Mouse (Mus musculus): Measurements from ENCODE around the gene Scd4.
"Not testable (repeated sequence)": the region's sequence is repeated elsewhere in the genome, so short reads cannot be mapped to it uniquely, and the experiment has no call there.

The Scd4 gene

DNA sequence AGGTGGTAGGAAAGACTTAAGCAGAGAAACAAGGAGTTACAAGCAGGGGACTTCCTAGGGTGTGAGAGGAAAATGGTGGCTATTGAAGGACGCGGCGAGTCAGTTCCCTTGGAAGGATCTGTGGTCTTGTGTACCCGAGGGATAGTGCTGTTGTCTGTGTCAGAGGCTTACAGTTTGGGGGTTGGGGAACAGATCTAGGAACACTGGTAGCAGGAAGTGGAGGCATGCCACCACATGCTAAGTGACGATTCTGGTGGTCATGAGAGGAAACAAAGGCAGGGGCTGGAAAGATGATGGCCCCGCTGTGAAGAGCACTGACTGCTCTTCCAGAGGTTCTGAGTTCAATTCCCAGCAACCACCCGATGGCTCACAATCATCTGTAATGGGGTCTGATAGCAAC lies 32.4 kb upstream of the Scd4 start:
- no peak for DNase-seq (ENCODE audit: low read depth, low spot score)

DNA sequence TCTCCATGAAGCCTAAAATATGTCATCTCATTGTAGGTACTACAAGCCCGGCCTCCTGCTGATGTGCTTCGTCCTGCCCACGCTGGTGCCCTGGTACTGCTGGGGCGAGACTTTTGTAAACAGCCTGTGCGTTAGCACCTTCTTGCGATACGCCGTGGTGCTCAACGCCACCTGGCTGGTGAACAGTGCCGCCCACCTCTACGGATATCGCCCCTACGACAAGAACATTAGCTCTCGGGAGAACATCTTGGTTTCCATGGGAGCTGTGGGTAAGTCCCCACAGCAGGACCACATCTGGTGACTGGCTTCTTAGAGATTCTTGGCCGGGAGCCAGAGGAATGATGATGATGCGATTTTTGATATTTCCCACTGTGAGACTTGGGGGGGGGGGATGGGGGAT lies 31.7 kb upstream of the Scd4 start:
- no peak for DNase-seq (ENCODE audit: low read depth, low spot score)

DNA sequence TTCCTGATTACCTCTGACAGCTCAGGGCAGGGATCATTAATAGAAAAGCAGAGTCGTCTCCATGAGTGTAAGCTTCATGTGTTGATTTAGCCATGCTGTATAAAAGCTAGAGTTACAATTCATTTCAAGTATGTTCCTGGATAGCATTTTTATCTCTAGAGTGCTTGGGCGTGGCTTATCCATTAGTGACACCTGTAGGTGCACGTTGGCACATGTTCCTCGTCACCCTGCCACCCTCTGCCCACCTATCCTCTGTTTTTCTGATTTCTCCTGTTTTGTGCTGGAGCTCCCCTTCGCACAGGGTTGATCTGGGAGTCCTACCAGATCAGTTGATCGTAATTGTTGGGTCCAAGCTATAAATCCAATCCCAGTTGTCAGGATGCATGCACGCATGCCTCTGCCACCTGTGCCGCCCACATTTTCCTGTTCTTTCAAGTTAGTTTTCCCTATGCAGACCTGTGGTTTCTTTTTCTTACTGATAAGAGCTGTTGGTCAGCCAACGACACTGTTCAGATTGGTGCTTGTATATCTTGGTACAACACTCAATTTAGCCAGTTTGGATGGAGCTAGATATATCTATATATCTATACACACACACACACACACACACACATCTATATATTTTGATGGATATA lies 31.1 kb upstream of the Scd4 start:
- no peak for DNase-seq (ENCODE audit: low read depth, low spot score)

DNA sequence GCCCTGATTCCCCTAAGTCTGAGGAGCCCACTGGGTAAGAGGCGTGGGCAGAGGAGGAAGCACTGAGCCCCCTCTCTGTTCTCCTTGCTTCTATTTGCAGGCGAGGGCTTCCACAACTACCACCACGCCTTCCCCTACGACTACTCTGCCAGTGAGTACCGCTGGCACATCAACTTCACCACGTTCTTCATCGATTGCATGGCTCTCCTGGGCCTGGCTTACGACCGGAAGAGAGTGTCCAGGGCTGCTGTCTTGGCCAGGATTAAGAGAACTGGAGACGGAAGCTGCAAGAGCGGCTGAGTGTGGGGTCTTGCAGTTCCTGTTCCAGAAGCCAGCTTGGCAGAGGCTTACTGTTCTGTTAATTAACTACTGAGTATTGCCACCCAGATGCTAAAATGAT lies 30.0 kb upstream of the Scd4 start:
- DNase-seq (ENCODE audit: low read depth, low spot score), result no peak

DNA sequence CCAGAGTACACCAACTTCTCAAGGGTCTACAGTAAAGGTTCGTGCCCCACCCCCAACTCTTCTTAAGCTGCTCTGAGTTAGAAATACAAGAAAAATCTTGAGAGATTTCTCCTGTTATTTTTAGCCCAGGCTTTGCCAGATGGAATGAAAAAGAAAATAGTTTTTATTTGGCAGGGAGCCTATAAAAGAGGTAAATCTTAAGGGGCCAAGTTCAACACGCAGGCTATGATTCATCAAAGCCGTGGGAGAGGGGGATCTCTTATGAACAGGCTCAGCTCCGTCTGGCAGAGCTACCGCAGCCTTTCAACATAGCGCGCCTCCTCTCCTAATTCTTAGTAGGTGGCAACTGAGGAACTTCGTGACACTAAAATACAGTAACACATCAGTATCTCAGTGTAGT lies 29.4 kb upstream of the Scd4 start:
- DNase-seq (ENCODE audit: low read depth, low spot score), result no peak

DNA sequence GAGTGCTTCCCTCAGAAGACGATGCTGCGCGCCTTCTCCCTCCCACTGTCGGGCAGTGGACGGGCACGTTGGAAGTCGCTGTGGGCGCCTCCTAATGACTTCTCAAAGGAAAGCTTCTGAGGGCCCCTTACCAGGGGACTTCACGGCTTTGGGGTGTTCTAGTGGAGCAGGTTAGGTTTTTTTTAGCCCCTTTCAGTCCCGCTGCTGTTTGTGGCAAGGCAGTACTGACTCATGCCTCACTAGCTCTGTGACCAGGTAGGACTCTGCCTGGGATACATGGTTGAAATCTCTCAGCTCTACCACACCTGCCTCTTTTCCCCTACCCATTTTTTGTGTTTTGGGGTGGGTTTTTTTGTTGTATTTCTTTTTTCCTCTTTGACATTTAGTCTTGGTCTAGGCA lies 28.5 kb upstream of the Scd4 start:
- DNase-seq (ENCODE audit: low read depth, low spot score), result no peak

DNA sequence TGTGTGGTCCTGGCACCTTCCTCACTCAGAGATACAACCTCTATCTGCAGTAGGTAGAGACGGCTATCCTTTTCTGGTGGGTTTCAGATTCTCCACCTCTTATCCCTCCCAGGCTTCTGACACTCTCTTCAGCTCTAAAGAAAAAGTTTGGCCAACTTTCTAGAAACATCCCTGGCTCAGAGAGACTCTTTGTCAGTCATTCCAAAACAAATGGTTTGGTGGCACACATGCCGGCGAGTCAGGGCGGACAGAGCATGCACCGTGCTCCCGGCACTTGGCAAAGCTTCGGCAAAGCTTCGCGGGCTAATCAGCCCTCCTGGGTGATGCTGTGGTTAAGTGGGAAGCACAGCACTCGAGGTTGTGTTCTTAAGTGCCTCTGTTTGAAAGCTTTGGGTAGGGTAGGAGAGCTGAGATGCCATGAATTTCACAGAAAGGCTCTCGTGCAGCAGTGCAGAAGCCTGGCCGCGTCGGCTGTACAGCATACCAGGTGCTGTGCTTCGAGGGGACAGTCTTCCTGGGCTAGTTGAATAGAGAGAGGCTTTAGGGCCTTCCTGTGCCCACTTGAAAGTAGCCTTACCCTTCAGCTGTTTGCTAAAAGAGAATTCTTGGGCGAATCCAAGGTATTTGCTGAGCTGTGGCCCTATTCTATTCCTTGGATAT lies 27.9 kb upstream of the Scd4 start:
- no peak for DNase-seq (ENCODE audit: low read depth, low spot score)

DNA sequence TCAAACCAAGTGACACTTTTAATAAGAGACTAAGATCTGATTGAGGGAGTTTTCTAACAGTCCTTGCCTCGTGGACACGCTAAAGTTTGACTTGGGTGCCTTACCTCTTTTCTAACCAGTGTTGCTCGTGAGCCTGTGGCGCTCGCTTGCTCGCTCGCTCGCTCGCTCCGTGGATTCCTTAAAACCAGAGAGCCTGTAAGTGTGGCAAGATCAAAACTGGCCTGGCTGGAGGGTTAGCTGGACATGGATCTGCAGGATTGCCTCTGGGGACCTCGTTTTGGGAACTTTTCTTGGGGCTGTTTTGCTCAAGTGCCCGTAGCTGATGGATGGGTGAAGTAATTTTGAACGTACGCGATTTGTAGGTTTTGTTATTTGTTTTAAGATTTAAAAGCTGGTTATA lies 27.2 kb upstream of the Scd4 start:
- no peak for DNase-seq (ENCODE audit: low read depth, low spot score)

DNA sequence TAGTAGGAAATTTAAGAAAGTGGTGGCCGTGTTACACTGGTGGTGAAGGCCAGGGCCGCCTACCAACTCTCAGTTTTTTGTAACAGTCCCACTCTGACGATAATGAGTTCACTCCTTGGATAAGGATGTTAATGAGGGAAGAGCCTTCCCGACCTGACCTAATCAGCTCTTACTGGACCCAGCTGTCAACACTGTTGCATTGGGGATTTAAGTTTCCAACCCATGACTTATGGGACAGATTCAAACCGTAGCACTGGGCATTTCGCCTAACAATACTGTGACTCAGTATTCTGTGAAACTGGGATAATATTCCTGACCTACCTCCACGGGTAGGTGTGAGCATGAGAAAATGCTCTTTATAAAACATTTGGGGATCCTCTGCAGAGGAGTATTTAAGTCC lies 26.7 kb upstream of the Scd4 start:
- DNase-seq (ENCODE audit: low read depth, low spot score), result no peak

DNA sequence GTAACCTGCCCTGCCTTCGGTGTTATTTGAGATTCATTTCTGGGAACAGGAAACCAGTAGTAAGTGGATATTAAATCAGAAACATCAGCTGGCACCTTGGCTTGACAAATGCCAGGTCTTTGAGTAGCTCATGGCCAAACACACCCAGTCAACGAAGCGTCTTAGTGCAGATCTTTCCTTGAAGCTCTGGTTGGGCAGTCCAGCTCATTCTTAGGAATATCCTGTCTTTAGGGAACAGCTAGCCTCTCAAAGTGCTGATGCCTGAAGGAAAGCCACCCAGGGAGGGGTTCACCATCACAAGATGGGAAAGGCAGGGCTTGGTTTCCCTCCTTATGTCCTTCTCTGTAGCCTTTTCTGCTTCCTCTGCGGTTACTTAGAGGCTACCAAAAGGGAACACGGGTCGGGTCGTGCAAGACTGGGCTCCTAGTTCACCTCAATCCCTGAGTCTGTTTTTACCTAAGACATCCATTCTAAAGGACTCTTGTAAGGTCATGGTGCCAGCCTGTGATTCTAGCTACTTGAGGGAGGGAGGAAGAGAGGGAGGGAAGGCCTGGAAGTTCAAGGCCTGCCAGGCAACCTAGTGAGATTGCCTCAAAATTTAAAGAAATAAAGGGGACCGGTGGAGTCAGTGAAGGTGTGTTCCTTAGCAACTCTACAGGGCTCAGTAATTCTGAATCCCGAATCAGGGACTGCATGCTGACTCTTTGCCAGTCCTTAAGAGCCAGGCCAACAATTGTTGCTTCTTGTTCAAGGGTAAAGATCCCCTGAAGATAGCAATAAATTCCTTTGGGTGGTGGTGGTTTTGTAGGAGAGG lies 25.6 kb upstream of the Scd4 start:
- no peak for DNase-seq (ENCODE audit: low read depth, low spot score)

DNA sequence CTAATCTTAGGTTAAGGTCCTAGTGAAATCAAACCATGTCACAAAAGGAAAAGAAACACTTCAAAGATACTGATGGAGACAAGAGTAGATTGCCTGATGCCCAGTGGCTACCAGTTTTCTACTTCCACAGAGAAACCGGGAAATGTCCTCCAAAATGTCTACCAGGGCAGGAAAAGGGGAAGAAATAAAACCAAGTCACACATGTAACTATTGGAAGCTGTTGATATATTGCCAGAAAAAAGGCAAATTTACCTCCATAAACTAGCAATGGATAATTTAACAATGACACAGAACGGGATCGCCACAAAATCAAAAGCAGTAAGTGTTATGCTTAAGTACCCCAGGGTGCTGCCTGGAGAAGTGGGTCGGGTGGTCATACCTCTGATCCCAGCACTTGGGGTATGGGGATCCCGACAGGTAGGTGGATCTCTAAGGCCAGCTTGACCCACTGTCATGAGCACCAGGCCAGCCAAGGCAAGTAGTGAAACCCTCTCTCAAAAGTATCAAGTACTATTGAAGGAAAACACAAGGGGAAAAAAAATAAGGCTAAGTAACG lies 24.9 kb upstream of the Scd4 start:
- no peak for DNase-seq (ENCODE audit: low read depth, low spot score)

DNA sequence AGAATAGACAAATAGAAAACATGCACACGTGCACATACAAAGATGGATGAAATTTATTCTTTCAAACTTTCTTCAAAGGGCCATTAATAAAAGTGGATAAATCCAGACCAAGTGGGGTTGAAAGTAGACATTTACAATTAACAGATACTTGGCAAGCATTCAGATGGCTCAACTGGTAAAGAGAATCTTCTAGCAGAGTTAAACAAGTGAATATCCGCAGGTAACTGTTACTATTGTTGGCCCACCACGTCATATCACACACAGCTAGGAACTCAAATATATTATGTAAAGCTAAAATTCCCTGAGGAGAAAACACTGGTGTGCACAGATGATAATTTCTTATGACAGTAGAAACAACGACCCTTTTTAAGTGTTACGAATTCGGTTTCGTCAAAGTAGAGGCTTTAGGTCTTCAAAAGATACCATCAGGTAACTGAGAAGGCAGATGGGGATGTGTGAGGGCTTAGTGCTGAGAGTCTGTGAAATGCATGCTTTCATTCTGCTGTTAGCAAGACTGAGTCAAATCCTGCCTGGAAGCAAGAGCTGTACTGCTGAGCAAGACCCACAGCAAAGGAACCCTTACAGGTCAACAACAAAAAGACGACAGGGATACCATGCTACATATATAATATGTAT lies 24.2 kb upstream of the Scd4 start:
- no peak for DNase-seq (ENCODE audit: low read depth, low spot score)

DNA sequence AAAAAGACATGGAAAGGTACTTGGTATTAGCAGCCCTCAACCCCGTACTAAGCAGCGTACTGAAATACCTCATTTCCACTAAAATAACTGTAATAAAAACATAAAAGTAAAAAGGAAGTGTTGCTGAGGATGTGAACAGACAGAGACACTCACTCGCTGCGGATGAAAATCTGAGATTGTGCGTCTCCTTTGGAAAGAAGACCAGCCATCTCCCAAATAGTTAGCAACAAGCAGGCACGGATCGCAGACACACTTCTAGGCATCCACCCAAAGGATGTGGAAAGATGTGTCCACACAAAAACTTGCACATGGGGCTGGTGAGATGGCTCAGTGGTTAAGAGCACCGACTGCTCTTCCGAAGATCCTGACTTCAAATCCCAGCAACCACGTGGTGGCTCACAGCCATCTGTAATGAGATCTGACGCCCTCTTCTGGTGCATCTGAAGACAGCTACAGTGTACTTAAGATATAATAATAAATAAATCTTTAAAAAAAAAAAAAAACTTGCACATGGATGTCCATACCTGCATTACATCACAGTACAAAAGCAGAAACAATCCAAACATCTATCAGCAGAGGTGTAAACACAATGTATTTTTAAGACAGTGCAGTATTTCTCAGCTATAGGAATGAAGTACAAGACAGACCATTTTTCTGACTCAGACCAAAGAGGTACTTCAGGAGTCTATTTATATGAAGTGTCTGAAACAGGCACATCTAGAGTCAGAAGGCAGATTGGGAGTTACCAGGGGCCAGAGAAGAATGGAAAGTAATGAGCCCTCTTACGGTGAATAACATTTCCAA lies 23.3 kb upstream of the Scd4 start:
- DNase-seq (ENCODE audit: low read depth, low spot score), result no peak

DNA sequence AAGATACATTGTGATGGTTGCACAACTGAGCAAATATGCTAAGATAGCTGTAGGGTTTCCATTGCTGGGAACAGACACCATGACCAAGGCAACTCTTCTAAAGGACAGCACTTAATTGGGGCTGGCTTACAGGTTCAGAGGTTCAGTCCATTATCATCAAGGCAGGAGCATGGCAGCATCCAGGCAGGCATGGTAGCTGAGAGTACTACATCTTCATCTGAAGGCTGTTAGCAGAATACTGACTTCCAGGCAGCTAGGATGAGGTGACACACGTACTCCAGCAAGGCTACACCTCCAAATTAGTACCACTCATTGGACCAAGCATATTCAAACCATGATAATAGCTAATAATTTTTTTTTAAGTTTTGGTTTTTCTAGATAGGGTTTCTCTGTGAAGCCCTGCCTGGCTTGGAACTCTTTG lies 22.7 kb upstream of the Scd4 start:
- not testable (repeated sequence) for DNase-seq (ENCODE audit: low read depth, low spot score)

DNA sequence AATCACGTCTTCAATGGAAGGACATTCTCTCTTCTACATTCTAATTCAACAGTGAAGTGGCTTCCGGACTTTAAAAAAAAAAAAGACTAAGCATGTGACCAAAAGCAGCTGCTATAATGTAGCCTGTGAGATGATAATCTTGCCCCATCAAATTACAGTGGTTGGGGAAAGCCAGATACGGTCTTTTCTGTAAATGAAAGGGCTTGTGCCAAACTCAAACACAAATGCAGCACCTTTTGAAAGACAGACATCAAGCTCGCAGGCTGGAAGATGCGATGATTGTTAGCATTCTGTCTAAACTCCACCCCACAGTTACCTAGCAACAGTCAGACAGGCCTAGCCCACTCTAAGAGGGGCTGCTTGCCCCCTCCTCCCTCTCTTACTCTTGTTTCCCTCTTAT lies 22.1 kb upstream of the Scd4 start:
- DNase-seq (ENCODE audit: low read depth, low spot score), result no peak

DNA sequence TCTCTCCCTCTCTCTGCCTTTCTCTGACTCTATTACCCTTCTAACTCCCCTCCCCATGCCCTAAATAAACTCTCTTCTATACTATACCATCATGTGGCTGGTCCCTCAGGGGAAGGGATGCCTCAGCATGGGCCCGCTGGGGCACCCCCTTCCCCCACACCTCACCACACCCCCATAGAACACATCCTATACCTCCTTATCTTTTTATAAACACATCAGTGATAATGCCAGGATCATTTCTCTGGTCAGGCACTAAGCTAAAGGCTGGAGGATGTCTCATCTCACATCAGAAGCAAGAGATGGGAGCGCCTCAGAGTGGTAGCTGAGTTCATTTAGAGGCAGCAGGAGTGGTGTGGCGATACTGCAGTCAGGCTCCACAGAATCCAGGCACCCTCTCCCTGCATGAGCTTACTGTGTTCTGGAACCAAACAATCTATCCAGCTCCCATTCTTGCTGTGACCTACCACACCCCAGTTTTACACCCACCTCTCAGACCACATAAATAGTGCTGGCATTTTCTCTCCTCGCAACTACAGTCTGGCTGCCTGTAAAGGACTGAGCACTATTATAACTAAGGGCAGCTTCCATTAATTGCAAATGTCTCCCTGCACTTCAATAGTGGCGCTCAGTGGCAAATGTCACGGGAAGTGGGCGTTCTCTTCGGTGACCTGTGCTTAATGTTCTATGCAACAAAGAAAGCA lies 21.4 kb upstream of the Scd4 start:
- DNase-seq (ENCODE audit: low read depth, low spot score), result no peak

DNA sequence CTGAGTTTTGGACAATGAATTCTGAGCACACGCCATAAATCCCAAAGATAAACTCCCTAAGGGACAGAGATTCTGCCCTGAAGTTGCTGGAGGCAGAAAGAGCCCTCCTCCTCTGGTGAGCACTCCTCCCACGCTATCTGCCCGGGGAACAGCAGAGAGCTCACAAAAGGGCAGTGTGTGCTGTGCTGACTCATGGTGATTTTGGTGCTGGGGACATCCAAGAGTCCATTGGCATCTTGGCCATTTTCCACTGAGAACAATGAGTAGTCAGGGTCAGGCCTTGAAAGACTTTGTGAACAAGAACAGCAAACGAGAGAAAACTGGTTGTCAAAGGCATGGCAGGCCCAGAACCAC lies 20.9 kb upstream of the Scd4 start:
- DNase-seq (ENCODE audit: low read depth, low spot score), result no peak

DNA sequence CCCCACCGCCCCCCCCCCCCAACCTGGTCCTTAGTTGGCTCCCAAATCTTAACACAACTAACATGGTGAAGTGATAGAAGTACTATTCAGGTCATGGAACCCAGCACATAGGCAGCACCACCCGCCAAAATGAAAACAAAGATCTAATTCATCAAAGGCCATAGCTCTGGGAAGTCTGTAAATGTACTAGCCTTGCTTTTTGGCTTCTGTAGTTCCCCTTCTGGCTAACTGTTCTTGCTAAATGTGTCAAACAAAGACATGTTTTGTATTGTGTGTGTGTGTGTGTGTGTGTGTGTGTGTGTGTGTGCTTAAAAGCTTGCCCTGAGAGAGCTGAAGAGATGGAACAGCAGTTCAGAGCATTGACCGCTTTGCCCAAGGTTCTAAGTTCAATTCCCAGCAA lies 19.8 kb upstream of the Scd4 start:
- DNase-seq (ENCODE audit: low read depth, low spot score), result no peak

DNA sequence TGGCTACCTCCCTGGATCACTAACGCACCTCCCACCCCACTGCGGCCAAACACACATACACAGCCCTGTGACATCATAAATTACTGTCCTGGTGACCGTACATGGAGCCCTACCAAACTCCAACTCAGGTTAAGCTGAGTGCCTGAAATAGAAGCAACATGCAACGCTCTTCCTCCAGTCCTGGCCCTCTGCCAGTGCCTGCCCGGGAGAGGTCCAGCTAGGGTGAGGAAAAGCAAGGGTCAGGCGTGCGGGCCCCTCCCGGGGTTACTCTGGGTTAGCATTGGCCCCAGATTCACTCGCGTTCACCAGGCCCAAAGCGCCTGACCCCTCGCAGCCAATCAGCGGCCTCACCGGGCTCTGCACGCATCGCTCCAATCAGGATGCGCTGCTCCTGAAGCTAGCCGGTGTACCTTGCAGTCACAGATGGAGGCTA lies 18.5 kb upstream of the Scd4 start:
- peak; percentile 82 for DNase-seq (ENCODE audit: low read depth, low spot score)

DNA sequence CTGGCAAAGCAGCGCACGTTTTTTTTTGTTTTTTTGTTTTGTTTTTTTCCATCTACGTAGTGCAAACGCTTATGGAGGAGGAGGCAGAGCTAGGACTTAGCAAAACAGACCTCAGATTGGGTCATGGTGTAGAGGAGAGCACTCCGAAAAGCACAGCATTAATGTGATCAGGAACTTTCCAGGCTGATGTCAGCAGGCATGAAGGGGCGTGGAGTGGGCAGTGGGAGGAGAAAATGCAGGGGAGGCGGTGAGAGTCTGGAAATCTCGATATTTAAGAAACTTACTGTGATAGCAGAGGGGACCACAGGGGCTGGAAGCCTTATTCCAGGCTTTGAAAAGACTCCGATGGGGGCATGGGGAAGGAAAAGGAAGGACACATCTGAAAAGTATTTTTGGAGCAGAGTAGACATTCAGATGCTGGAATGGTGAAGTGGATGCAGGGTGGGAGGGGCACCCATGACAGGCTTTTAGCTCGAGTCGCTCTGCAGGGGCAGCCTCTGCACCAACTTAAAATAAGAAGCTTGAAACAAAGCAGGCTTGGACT lies 17.9 kb upstream of the Scd4 start:
- DNase-seq (ENCODE audit: low read depth, low spot score), result peak; percentile 34
